Mouse (Mus musculus) liver, embryonic 15.5 days (tissue): ENCODE measurements at regions not wholly inside any gene's neighbourhood (a gene's known extent, or its start where the extent isn't known, plus 50 kb on each side); places are given as distances from the start of the nearest gene placed in this dataset.

Experiments
- ATAC-seq: fragments of 200-750 bp; cut with Nextera tagmentation; 2 replicates; pipeline ENCODE4 v1.8.0; 2017; ENCODE audit warnings: moderate number of reproducible peaks, mild to moderate bottlenecking, moderate library complexity; ENCODE audit not compliant: insufficient read depth
- H3K27ac ChIP-seq: fragments of 300-500 bp; sonication (generic); replicated peaks from 2 replicates; pipeline ENCODE4 v1.5.1; 2015; ENCODE audit warnings: mild to moderate bottlenecking, inconsistent platforms
- H3K27me3 ChIP-seq: fragments of 300-500 bp; sonication (generic); 2 replicates; pipeline ENCODE4 v1.6.1; 2015; ENCODE audit warnings: mild to moderate bottlenecking, inconsistent platforms
- H3K36me3 ChIP-seq: fragments of 300-500 bp; sonication (generic); replicated peaks from 2 replicates; pipeline ENCODE4 v1.6.1; 2015; ENCODE audit warnings: moderate library complexity, mild to moderate bottlenecking, inconsistent platforms
- H3K4me1 ChIP-seq: fragments of 300-500 bp; sonication (generic); replicated peaks from 2 replicates; pipeline ENCODE4 v1.6.1; 2015; ENCODE audit warnings: inconsistent platforms
- H3K4me2 ChIP-seq: fragments of 300-500 bp; sonication (generic); 2 replicates; pipeline ENCODE4 v1.6.1; 2015; ENCODE audit warnings: moderate library complexity, mild to moderate bottlenecking, inconsistent platforms
- H3K4me3 ChIP-seq: fragments of 300-500 bp; sonication (generic); replicated peaks from 2 replicates; pipeline ENCODE4 v1.5.1; 2015; ENCODE audit warnings: mild to moderate bottlenecking, inconsistent platforms
- H3K9ac ChIP-seq: fragments of 300-500 bp; sonication (generic); 2 replicates; pipeline ENCODE4 v1.6.1; 2015; ENCODE audit warnings: moderate library complexity, mild to moderate bottlenecking, inconsistent platforms
- H3K9me3 ChIP-seq: fragments of 300-500 bp; sonication (generic); replicated peaks from 2 replicates; pipeline ENCODE4 v1.6.1; 2016; ENCODE audit warnings: inconsistent platforms
- WGBS: fragments of 180-500 bp; shearing (Covaris S2); methylation state at CpG from one replicate; pipeline ENCODE4 v1.1.7; 2015; ENCODE audit warnings: mixed read lengths; ENCODE audit not compliant: insufficient replicate concordance; 5-methylcytosine and 5-hydroxymethylcytosine counted together

DNA sequence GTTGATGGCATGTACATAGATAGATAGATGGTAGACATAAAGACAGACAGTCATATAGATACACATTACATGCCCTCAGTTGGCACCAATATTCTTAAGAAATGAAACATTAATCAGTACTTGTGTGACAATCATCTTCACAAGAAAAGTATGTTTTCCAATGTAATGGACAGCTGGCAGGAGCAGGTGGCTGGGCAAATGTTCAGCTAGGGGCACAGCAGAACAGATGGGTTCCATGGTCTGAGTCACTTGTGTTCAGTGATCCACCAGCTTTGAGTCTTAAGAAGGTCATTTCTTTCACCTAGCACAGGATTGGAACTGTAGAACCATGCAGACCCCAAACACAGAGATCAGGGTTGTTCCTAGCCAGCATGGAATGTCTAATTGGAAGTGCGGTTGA lies 2631.2 kb upstream of the 5930422O12Rik start:
- WGBS: 64% methylated on average over 1 of the region's 1 CpGs
- H3K27ac ChIP-seq: no peak overlapping the region

DNA sequence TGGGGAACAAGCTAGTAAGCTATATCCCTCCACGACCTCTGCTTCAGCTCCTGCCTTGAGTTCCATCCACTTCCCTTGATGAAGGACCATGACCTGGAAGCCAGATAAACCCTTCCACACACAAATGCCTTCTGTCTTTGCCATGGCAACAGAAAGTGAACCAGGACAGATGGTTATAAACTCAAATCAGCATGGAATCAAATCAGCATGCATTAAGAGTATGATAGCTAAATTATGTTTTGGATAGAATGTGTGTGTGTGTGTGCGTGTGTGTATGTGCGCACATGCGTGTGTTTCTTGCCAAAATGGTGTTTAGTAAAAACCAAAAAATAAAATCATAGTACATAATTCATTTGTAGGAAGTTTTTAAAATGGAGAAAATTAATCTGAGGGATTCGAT lies 2611.5 kb upstream of the 5930422O12Rik start:
- Histone ChIP-seq H3K27me3 (no peaks in the 10 kb centered on the region), H3K4me2 (no peak overlapping the region), H3K9me3 (no peaks in the 10 kb centered on the region), H3K36me3 (no peaks in the 10 kb centered on the region), H3K4me3 (no peak overlapping the region), H3K4me1 (no peaks in the 10 kb centered on the region), H3K9ac (no peak overlapping the region), H3K27ac (no peak overlapping the region)
- WGBS: 63% methylated on average over 5 of the region's 5 CpGs
- ATAC-seq: no peak

More for the DNA sequence above, 2631.2 kb upstream of the 5930422O12Rik start:
- Histone ChIP-seq H3K27me3 (no peaks in the 10 kb centered on the region), H3K4me2 (no peak overlapping the region), H3K4me1 (no peaks in the 10 kb centered on the region), H3K9me3 (no peaks in the 10 kb centered on the region), H3K36me3 (no peaks in the 10 kb centered on the region), H3K4me3 (no peak overlapping the region), H3K9ac (no peak overlapping the region)
- ATAC-seq: no peak

DNA sequence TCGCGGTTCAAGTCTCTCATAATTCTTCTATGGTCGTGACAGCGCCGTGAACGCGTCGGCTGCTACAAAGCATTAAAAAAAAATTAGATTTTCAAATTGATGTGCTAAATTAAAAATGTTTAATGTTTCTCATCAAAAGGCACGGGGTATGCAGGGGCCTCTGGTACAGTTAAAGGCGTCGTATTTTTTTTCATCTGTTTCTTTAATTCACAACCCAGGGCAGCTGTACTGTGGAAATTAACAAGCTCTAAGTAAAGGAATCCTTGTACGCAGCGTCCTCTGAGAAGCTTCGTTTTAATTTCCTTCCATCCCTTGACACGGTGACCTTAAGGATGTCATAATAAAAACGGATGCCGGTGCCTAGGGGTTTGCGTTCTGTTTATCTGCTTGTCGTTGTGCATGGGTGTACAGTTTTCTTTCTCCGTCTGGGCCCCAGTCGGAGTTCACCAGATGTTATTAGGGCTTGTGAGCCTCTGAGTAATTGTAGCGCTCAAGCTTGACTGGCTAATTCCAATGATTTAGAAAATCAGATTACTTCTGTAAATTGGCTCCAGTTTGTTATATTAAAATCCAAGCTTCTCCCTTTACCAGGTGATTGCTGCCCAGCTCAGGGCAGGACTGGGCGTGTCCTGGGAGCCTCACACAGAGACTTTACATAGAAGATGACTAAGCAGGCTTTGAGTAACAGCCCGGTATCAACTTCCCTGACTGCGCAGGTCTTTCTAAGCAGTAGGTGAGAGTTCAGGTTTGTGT lies 2605.5 kb upstream of the 5930422O12Rik start:
- H3K27ac ChIP-seq: no peak overlapping the region
- H3K27me3 ChIP-seq: no peaks in the 10 kb centered on the region
- no peaks in the 10 kb centered on the region for H3K4me1 ChIP-seq
- WGBS: 75% methylated on average over 25 of the region's 25 CpGs
- H3K4me3 ChIP-seq: no peak overlapping the region
- no peak for ATAC-seq
- no peak overlapping the region for H3K9ac ChIP-seq
- no peaks in the 10 kb centered on the region for H3K36me3 ChIP-seq
- no peak overlapping the region for H3K4me2 ChIP-seq
- H3K9me3 ChIP-seq: no peaks in the 10 kb centered on the region

- H3K27ac ChIP-seq: no peak overlapping the region
- H3K27me3 ChIP-seq: no peaks in the 10 kb centered on the region
- H3K4me1 ChIP-seq: no peaks in the 10 kb centered on the region
- no peak overlapping the region for H3K4me2 ChIP-seq
- H3K9me3 ChIP-seq: no peaks in the 10 kb centered on the region
- no peak for ATAC-seq
- no peak overlapping the region for H3K4me3 ChIP-seq
- 74% methylated on average over 11 of the region's 11 CpGs for WGBS
- no peak overlapping the region for H3K9ac ChIP-seq
- H3K36me3 ChIP-seq: no peaks in the 10 kb centered on the region
Measured at GRCm38 (mm10) chr8:30823588-30823938, 2604.9 kb upstream of the 5930422O12Rik start.

GRCm38 (mm10) chr8:30826021-30826420 lies 2602.5 kb upstream of the 5930422O12Rik start:
- Histone ChIP-seq H3K4me2 (no peak overlapping the region), H3K27ac (no peak overlapping the region), H3K4me1 (no peaks in the 10 kb centered on the region), H3K9me3 (no peaks in the 10 kb centered on the region), H3K9ac (no peak overlapping the region), H3K36me3 (no peaks in the 10 kb centered on the region), H3K27me3 (no peaks in the 10 kb centered on the region), H3K4me3 (no peak overlapping the region)
- WGBS: 61% methylated on average over 4 of the region's 4 CpGs
- no peak for ATAC-seq

DNA sequence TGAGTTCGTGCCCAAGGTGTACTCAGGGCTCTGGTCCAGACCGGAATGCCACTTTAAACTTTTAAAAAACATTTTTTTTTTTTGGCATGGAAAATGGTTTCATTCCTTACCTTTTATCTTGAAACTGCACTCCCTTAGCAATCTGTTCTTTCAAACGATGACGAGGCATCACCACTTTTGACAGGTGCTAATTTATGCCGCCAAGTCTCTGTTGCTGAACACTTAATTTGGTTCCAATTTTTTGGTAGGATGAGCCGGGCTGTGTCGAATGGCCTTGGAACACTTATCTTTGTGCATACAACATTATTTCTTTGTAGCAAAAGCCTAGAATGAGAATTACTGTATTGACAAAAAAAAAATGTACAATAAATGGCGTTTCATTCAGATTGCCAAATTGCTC lies 2590.5 kb upstream of the 5930422O12Rik start:
- 71% methylated on average over 8 of the region's 8 CpGs for WGBS
- no peaks in the 10 kb centered on the region for H3K9me3 ChIP-seq
- no peaks in the 10 kb centered on the region for H3K4me1 ChIP-seq
- H3K27me3 ChIP-seq: no peaks in the 10 kb centered on the region
- no peaks in the 10 kb centered on the region for H3K36me3 ChIP-seq
- no peak overlapping the region for H3K4me2 ChIP-seq
- no peak overlapping the region for H3K27ac ChIP-seq
- no peak overlapping the region for H3K4me3 ChIP-seq
- no peak for ATAC-seq
- no peak overlapping the region for H3K9ac ChIP-seq

- no peak overlapping the region for H3K4me3 ChIP-seq
- no peaks in the 10 kb centered on the region for H3K9me3 ChIP-seq
- no peaks in the 10 kb centered on the region for H3K4me1 ChIP-seq
- H3K4me2 ChIP-seq: no peak overlapping the region
- no peaks in the 10 kb centered on the region for H3K27me3 ChIP-seq
- H3K36me3 ChIP-seq: no peaks in the 10 kb centered on the region
- WGBS: 30% methylated on average over 8 of the region's 8 CpGs
- no peak overlapping the region for H3K9ac ChIP-seq
- no peak for ATAC-seq
- H3K27ac ChIP-seq: no peak overlapping the region
Measured at GRCm38 (mm10) chr8:30840064-30840463, 2588.4 kb upstream of the 5930422O12Rik start.

DNA sequence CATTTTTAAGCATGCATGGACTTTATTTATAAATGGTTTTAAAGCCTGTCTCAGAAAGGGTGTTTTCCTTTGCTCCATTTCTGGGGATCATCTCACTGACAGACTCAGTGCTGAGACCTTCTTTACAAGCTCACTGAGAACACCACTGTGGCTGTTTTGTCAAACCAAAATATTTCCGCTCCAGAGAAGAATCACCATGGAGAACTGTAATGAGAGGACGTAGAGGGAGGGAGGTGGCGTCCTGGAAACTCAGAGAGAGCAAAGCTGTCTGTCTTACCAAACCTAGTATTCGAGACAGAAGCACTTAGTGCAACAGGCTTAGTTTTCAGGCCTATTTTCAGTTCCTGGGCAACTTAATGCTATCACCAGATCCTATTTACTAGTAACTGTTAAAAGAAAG lies 2565.5 kb upstream of the 5930422O12Rik start:
- Histone ChIP-seq H3K4me1 (no peaks in the 10 kb centered on the region), H3K4me2 (no peak overlapping the region), H3K4me3 (no peak overlapping the region), H3K9me3 (no peaks in the 10 kb centered on the region), H3K9ac (no peak overlapping the region), H3K36me3 (no peaks in the 10 kb centered on the region), H3K27ac (no peak overlapping the region), H3K27me3 (no peaks in the 10 kb centered on the region)
- 49% methylated on average over 4 of the region's 4 CpGs for WGBS
- ATAC-seq: no peak

- no peak overlapping the region for H3K4me2 ChIP-seq
- no peaks in the 10 kb centered on the region for H3K9me3 ChIP-seq
- H3K4me3 ChIP-seq: no peak overlapping the region
- no peaks in the 10 kb centered on the region for H3K36me3 ChIP-seq
- H3K27me3 ChIP-seq: no peaks in the 10 kb centered on the region
- 67% methylated on average over 11 of the region's 11 CpGs for WGBS
- H3K9ac ChIP-seq: no peak overlapping the region
- no peak for ATAC-seq
- H3K4me1 ChIP-seq: no peaks in the 10 kb centered on the region
- no peak overlapping the region for H3K27ac ChIP-seq
Measured at GRCm38 (mm10) chr8:30906044-30906695, 2522.3 kb upstream of the 5930422O12Rik start.

GRCm38 (mm10) chr8:30913664-30914063 lies 2514.8 kb upstream of the 5930422O12Rik start:
- Histone ChIP-seq H3K4me1 (no peaks in the 10 kb centered on the region), H3K4me3 (no peak overlapping the region), H3K4me2 (no peak overlapping the region), H3K27ac (no peak overlapping the region), H3K27me3 (no peaks in the 10 kb centered on the region), H3K36me3 (no peaks in the 10 kb centered on the region), H3K9me3 (no peaks in the 10 kb centered on the region), H3K9ac (no peak overlapping the region)
- WGBS: 60% methylated on average over 5 of the region's 5 CpGs
- no peak for ATAC-seq

- Histone ChIP-seq H3K36me3 (no peaks in the 10 kb centered on the region), H3K4me3 (no peak overlapping the region), H3K27me3 (no peaks in the 10 kb centered on the region), H3K27ac (no peak overlapping the region), H3K9me3 (no peaks in the 10 kb centered on the region), H3K4me2 (no peak overlapping the region), H3K4me1 (no peaks in the 10 kb centered on the region), H3K9ac (no peak overlapping the region)
- 52% methylated on average over 7 of the region's 7 CpGs for WGBS
- ATAC-seq: no peak
Measured at GRCm38 (mm10) chr8:30915127-30915526, 2513.4 kb upstream of the 5930422O12Rik start.
